8 mouse cellular contexts compared by ENCODE assay signal in genomic region chr9:40116645-40117286, GRCm38 (mm10). TPM values are rescaled to one million over a fixed set of nuclear protein-coding genes. Genes with fewer than 3 reads are reported as not detected.
A peak's percentile ranks its signal among the peaks of the same experiment; 100 is the strongest.
DNase-seq lines count a peak whose midpoint lies in the region; ATAC-seq and TF ChIP-seq lines count a peak whose summit lies in the region.

No protein-coding gene starts in this region.

- no peaks in the 10 kb centered on the region for H3K27me3 ChIP-seq in heart, embryonic 11.5 days (ENCODE audit: control insufficient read depth, insufficient read depth, low read length)
- H3K27me3 ChIP-seq in intestine, embryonic 16.5 days (replicated peaks; ENCODE audit: control insufficient read depth, insufficient read depth, low read length) = no peaks in the 10 kb centered on the region
- H3K27me3 ChIP-seq in midbrain, postnatal 0 days (ENCODE audit: insufficient read depth, low read length) = no peaks in the 10 kb centered on the region

- no peak for TF ChIP-seq CTCF in midbrain, postnatal 0 days (IDR thresholded peaks at IDR 0.05)

- 62% methylated on average over 10 of the region's 10 CpGs for WGBS in heart, embryonic 11.5 days (ENCODE audit: insufficient replicate concordance)
- WGBS in intestine, embryonic 16.5 days = 48% methylated on average over 10 of the region's 10 CpGs
- 62% methylated on average over 10 of the region's 10 CpGs for WGBS in midbrain, postnatal 0 days

- no peaks in the 10 kb centered on the region for H3K4me1 ChIP-seq in heart, embryonic 11.5 days (ENCODE audit: control insufficient read depth, insufficient read depth, low read length)
- peaks cover 6% of the 10 kb centered on the region; the same call in 1 of the 2 replicates for H3K4me1 ChIP-seq in intestine, embryonic 16.5 days (ENCODE audit: control insufficient read depth, insufficient read depth, low read length)
- H3K4me1 ChIP-seq in midbrain, postnatal 0 days (ENCODE audit: insufficient read depth, low read length) = no peaks in the 10 kb centered on the region

- H3K4me2 ChIP-seq in heart, embryonic 11.5 days = no peak overlapping the region
- 0 out of 2 replicates have a peak overlapping the region, but pooled peaks have one; percentile 19 for H3K4me2 ChIP-seq in intestine, embryonic 16.5 days (ENCODE audit: low read depth, low read length)
- H3K4me2 ChIP-seq in midbrain, postnatal 0 days (ENCODE audit: low read depth, low read length, poor library complexity, severe bottlenecking) = no peak overlapping the region

- H3K4me3 ChIP-seq in heart, embryonic 11.5 days (ENCODE audit: low read depth, low read length) = no peak overlapping the region
- no peak overlapping the region for H3K4me3 ChIP-seq in intestine, embryonic 16.5 days (ENCODE audit: low read length)
- no peak overlapping the region for H3K4me3 ChIP-seq in midbrain, postnatal 0 days (ENCODE audit: low read depth, low read length)

- no peaks in the 10 kb centered on the region for H3K36me3 ChIP-seq in heart, embryonic 11.5 days (ENCODE audit: control insufficient read depth, insufficient read depth, low read length)
- H3K36me3 ChIP-seq in intestine, embryonic 16.5 days (ENCODE audit: control insufficient read depth, insufficient read depth, low read length) = no peaks in the 10 kb centered on the region
- no peaks in the 10 kb centered on the region for H3K36me3 ChIP-seq in midbrain, postnatal 0 days (ENCODE audit: insufficient read depth, low read length)

- peak; percentile 73 to 83 for DNase-seq in heart, adult 18-20 months
- DNase-seq in lung, postnatal 10 days = peak; percentile 72
- DNase-seq in urinary bladder, postnatal 4 days (ENCODE audit: low spot score in 2 of 2) = peak; percentile 63 to 69
- DNase-seq in midbrain, postnatal 0 days (ENCODE audit: low spot score) = no peak
- DNase-seq in cerebellum, adult 9-11 months = no peak

- no peaks in the 10 kb centered on the region for H3K9me3 ChIP-seq in heart, embryonic 11.5 days (replicated peaks; ENCODE audit: control insufficient read depth, low read length)
- H3K9me3 ChIP-seq in intestine, embryonic 16.5 days (ENCODE audit: control insufficient read depth, low read length) = no peaks in the 10 kb centered on the region
- H3K9me3 ChIP-seq in midbrain, postnatal 0 days (ENCODE audit: low read length) = no peaks in the 10 kb centered on the region

- no peak overlapping the region for H3K27ac ChIP-seq in heart, embryonic 11.5 days (ENCODE audit: low read depth, low read length)
- H3K27ac ChIP-seq in intestine, embryonic 16.5 days (ENCODE audit: low read length) = peak overlapping the region; percentile 41; the same call in 1 of the 2 replicates
- H3K27ac ChIP-seq in midbrain, postnatal 0 days (ENCODE audit: low read depth, low read length) = no peak overlapping the region

- ATAC-seq in heart, embryonic 11.5 days (replicated peaks; ENCODE audit: insufficient number of reproducible peaks, low FRiP score, low TSS enrichment) = no peak
- ATAC-seq in frontal cortex, adult (ENCODE audit: low TSS enrichment) = peak; percentile 95
- peak; percentile 67 for ATAC-seq in intestine, embryonic 16.5 days
- no peak for ATAC-seq in midbrain, postnatal 0 days (ENCODE audit: low FRiP score)

- H3K9ac ChIP-seq in heart, embryonic 11.5 days (ENCODE audit: low read depth, low read length) = no peak overlapping the region
- H3K9ac ChIP-seq in intestine, embryonic 16.5 days (ENCODE audit: low read depth, low read length) = no peak overlapping the region
- H3K9ac ChIP-seq in midbrain, postnatal 0 days (replicated peaks; ENCODE audit: low read length, poor library complexity, severe bottlenecking) = no peak overlapping the region

RNA-seq across cellular contexts. Expression of gene Olfr984, which starts 2.8 kb away (rescaled TPM):
- total RNA-seq in heart, adult 18-20 months (2021) = not detected
- not detected in 2 replicates for polyA plus RNA-seq in heart, embryonic 11.5 days (2014; fragmentation: Nextera tagmentation; extraction: Ambion mirVana)
- not detected in 2 replicates for polyA plus RNA-seq in intestine, embryonic 16.5 days (2015; fragmentation: Nextera tagmentation; extraction: Ambion mirVana)
- not detected in 2 replicates for total RNA-seq in midbrain, postnatal 0 days (2014; rRNA removed)
- polyA plus RNA-seq in midbrain, postnatal 0 days (2015; fragmentation: Nextera tagmentation; extraction: Ambion mirVana) = not detected in 2 replicates

RNA-seq across cellular contexts. Expression of gene Olfr985, which starts 13.2 kb away (rescaled TPM):
- total RNA-seq in heart, adult 18-20 months (2021) = not detected
- not detected in 2 replicates for polyA plus RNA-seq in heart, embryonic 11.5 days (2014; fragmentation: Nextera tagmentation; extraction: Ambion mirVana)
- not detected in 2 replicates for polyA plus RNA-seq in intestine, embryonic 16.5 days (2015; fragmentation: Nextera tagmentation; extraction: Ambion mirVana)
- total RNA-seq in midbrain, postnatal 0 days (2014; rRNA removed) = not detected in 2 replicates
- polyA plus RNA-seq in midbrain, postnatal 0 days (2015; fragmentation: Nextera tagmentation; extraction: Ambion mirVana) = not detected in 2 replicates

RNA-seq across cellular contexts. Expression of gene Olfr983, which starts 23.4 kb away (rescaled TPM):
- total RNA-seq in heart, adult 18-20 months (2021) = not detected
- polyA plus RNA-seq in heart, embryonic 11.5 days (2014; fragmentation: Nextera tagmentation; extraction: Ambion mirVana) = not detected in 2 replicates
- polyA plus RNA-seq in intestine, embryonic 16.5 days (2015; fragmentation: Nextera tagmentation; extraction: Ambion mirVana) = not detected in 2 replicates
- total RNA-seq in midbrain, postnatal 0 days (2014; rRNA removed) = not detected in 2 replicates
- polyA plus RNA-seq in midbrain, postnatal 0 days (2015; fragmentation: Nextera tagmentation; extraction: Ambion mirVana) = not detected in 2 replicates

RNA-seq across cellular contexts. Expression of gene Tmem225, which starts 31.2 kb away (rescaled TPM):
- not detected for total RNA-seq in heart, adult 18-20 months (2021)
- not detected in 2 replicates for polyA plus RNA-seq in heart, embryonic 11.5 days (2014; fragmentation: Nextera tagmentation; extraction: Ambion mirVana)
- not detected in 2 replicates for polyA plus RNA-seq in intestine, embryonic 16.5 days (2015; fragmentation: Nextera tagmentation; extraction: Ambion mirVana)
- not detected in 2 replicates for total RNA-seq in midbrain, postnatal 0 days (2014; rRNA removed)
- not detected in 2 replicates for polyA plus RNA-seq in midbrain, postnatal 0 days (2015; fragmentation: Nextera tagmentation; extraction: Ambion mirVana)

RNA-seq across cellular contexts. Expression of gene Olfr982, which starts 43.1 kb away (rescaled TPM):
- total RNA-seq in heart, adult 18-20 months (2021) = not detected
- polyA plus RNA-seq in heart, embryonic 11.5 days (2014; fragmentation: Nextera tagmentation; extraction: Ambion mirVana) = not detected in 2 replicates
- not detected in 2 replicates for polyA plus RNA-seq in intestine, embryonic 16.5 days (2015; fragmentation: Nextera tagmentation; extraction: Ambion mirVana)
- total RNA-seq in midbrain, postnatal 0 days (2014; rRNA removed) = not detected in 2 replicates
- polyA plus RNA-seq in midbrain, postnatal 0 days (2015; fragmentation: Nextera tagmentation; extraction: Ambion mirVana) = not detected in 2 replicates

Comparison
In these comparisons a context has a peak if more than half of its experiments do, and no peak if none do; other contexts are left out.
1. DNase-seq: peak in heart, adult 18-20 months (2 of 2), lung, postnatal 10 days (single experiment) and urinary bladder, postnatal 4 days (2 of 2); none in midbrain, postnatal 0 days (single experiment) and cerebellum, adult 9-11 months (single experiment).
2. ATAC-seq: peak in frontal cortex, adult (single experiment) and intestine, embryonic 16.5 days (single experiment); none in heart, embryonic 11.5 days (single experiment) and midbrain, postnatal 0 days (single experiment).